Mouse (Mus musculus) neural tube, embryonic 10.5 days (tissue): ENCODE results near the gene Ptgds.
A peak's percentile ranks its signal among the peaks of the same experiment; 100 is the strongest.

ENCODE experiments used
- DNase-seq: peaks from one replicate; pipeline ENCODE4 v3.0.0-alpha.2; 2017; ENCODE audit warnings: low spot score; ENCODE audit errors: extremely low spot score

Ptgds gene

GRCm38 (mm10) chr2:25450853-25451647, 18.8 kb downstream of the Ptgds start:
- no peak for DNase-seq

DNA sequence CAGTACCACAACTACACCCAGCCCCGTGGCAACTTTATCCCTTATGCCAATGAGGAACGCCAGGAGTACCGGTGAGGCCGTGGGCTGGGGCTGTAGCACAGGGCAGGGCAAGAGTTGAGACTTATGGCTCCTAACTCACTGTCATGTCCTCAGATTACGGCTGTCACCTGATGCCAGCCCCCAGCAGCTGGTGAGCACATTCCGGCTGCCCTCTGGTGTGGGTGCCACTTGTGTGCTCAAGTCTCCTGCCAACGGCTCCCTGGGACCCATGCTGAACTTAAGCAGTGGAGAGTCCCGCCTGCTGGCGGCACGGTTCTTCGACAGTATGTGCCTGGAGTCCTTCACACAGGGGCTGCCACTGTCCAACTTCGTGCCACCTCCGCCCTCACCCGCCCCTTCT, 27.2 kb downstream of the Ptgds start:
- DNase-seq = no peak

DNA sequence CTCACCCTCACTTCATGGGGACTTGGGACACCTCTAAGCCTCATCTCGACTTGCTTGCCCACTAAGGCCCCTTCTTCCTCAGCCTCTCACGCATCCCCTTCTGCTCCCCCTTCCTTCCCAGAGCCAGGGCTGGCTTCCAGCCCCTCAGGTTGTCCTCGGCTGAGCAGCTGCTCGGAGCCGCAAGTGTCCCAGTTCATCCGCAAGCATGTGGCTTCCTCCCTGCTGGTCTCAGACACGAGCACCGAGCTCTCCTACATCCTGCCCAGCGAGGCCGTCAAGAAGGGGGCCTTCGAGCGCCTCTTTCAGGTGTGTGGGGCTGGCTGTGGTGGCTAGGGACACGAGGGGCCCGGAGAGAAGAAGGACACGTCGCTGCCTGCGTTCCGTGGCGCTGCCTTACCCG, 28.8 kb downstream of the Ptgds start:
- no peak for DNase-seq

GRCm38 (mm10) chr2:25436286-25436820, 33.5 kb downstream of the Ptgds start:
- DNase-seq = no peak

DNA sequence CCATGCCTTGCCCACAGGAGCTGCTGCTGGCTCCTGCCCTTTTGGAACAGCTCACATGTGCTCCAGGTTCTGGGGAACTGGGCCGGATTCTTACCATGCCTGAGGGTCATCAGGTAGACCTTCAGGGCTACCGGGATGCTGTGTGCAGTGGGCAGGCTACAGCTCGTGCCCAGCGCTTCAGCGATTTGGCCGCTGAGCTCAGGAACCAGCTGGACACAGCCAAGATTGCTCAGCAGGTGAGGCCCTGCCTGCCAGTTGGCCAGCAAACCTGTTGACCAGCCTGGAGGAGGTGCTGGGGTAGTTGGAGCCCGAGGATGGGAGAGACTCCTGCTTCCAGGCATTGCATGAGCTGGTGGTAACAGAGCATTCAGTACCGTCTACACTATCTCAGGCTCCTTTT, 35.6 kb downstream of the Ptgds start:
- no peak for DNase-seq

DNA sequence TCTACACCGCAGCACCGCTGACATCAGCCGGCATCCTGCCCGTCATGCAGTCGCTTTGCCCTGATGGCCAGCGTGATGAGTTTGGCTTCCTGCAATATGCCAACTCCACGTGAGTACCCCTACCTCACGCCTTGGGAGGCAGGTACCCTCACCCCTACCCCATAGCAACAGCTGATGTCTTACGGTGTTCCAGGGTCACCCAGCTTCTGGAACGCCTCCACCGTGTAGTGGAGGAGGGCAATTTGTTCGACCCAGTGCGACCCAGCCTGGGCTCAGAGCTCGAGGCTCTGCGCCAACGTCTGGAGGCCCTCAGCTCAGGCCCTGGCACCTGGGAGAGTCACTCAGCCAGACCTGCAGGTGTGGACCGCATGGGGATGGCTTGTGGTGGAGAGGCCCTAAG, 36.7 kb downstream of the Ptgds start:
- DNase-seq = no peak

DNA sequence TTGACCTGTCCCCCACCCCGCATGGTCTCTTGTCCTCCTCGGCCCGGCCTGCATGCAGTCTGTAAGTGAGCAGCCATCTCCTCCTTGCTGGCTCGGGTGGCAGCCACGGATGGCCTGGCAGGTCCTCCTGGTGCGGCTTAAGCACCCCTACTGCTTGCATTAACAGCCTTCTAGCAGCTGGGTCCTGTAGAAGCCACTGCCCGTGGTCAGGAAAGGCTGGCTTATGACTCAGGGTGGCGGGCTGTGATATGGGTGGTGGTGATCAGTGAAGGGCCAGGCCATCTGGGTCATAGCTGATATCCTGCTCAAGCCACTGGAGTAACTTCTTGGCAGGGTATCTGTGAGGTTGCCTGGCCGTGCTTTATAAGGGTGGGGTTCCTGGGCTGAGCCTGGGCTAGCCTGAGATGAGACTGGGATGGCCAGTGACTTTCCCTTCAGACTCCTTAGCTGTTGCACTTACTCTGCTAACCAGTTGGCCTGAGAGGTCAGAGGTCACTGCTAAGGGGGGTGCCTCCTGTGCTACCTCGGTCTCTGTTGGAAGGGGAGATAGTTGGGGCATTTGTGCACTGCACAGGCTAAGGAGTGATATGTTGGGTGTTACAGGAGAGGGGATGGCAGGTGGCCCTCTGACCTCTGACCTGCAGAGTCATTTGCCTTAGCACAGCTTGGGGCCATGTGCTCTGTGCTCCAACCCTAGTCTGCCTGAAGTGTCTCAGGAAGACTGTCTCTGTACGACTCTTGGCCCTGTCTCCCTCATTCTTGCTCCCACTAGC, 37.3 kb downstream of the Ptgds start:
- DNase-seq = no peak

DNA sequence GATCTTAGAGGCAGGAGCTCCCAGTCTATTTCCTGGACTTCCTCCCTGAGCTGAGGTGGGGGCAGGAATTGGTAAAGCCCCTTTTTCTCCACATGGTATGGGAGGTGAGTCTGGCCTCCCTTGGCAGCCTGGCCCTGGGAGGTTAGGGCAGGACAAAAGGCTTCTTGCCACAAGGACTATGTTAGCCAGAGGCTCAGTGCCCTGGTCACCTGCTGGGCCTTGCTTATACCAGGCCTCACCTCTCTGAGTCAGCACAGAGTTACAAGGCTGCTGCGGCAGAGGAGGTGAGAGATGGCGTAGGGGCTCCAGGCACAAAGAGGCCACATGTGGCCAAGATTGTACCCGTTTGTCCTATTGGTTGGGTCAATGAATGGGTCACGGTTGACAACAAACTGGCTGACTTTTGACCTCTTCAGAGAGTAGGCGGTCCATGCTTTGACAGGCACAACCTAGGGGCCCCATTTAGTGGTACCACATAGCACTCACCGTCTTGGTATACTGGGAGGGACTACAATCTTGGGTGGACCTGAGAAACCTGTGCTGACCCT, 38.5 kb downstream of the Ptgds start:
- DNase-seq = no peak

DNA sequence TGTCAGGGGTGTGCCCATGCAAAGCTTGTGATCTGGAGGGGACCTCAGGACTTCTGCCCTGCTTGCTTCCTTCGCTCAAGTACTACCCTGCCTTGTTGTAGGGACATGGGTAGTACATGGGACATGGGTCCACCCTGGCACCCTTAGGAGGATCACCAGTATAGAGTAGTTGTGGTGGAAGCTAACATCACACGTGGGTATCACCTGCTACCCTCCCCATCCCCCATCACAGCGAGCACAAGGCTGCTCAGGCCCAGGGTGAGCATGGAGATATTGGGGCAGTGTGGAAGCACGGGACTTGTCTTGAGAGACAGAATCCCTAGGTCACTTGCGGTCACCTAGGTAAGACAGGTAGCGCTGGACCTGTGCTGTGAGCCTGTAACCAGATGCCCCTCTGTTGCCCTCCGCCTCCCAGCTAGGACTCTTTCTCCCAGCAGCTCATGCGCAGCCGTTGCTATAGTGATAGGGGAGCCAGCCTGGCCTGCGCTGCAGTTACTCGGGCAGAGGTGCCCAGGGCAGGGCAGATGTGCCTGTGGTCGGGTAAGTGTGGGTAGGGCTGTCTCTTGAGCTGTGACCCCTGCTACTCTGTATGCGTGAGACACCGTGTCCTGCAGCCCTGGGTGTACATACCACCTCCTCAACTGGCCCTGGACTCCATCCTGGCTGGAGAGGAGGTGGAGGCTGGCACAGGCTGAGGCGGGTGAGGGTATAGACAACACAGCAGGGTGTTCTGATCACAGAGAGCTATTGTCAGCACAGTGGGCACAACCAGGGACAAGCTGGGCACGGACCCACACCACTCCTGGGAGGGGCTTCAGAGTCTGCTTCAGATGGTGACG, 39.2 kb downstream of the Ptgds start:
- DNase-seq = no peak

GRCm38 (mm10) chr2:25429435-25430180, 40.2 kb downstream of the Ptgds start:
- DNase-seq = no peak

DNA sequence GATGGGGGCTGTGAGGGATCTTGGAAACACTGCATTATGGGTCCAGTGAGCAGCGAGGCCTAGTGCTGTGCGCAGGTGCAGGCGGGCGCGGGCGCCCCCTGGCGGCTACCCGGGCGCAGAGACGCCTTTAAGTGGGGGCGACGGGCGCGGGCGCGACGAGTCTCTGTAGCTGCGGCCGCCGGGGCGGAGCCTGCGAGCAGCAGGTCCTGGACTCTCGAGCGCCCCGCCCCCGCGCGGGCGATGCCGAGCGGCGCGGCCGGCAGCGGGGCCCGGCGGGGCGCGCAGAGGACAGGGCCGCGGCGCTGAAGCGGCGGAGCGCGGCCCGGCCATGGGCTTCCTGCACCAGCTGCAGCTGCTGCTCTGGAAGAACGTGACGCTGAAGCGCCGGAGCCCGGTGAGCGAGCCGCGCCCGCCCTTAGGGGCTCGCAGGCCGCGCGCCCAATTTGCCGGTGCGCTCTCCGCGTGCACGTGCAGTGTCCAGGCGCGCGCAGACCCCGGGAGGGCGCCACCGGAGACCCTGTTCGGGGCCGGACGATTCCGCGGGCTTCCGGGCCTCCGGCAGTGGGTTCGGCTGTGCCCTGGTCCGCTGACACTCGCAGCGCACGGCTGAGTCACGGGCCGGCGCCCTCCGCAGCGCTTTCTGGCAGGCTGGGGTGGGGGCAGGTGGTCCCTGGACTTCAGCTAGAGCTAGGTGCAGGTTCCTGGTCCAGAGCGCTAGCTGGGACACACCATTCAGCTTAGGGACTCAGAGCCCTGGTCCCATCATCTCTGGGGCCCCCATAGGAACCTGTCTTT, 41.2 kb downstream of the Ptgds start, which contains the start of gene Abca2:
TSS of gene Abca2 (plus strand) at position 262 of the 795 bp plus-strand sequence.
- peak; percentile 93 for DNase-seq

DNA sequence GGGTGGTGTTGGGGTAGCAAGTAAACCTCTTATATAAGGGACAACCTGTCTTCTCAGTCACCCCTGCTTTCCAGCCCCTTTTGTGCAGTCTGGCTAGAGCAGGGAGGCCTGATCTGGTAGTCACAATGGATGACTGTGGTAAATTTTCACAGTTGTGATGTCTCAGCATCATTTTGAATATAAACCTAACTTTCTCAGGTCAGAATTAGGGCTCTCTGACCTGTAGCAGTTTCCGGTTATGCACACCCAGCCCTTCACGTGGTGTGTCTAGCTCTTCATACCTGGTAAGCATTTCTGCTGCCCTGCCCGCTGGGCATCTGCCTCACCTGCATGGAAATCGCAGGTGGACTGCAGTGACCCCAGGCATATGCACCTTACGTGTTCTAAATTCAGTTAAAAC, 42.6 kb downstream of the Ptgds start:
- DNase-seq = no peak

DNA sequence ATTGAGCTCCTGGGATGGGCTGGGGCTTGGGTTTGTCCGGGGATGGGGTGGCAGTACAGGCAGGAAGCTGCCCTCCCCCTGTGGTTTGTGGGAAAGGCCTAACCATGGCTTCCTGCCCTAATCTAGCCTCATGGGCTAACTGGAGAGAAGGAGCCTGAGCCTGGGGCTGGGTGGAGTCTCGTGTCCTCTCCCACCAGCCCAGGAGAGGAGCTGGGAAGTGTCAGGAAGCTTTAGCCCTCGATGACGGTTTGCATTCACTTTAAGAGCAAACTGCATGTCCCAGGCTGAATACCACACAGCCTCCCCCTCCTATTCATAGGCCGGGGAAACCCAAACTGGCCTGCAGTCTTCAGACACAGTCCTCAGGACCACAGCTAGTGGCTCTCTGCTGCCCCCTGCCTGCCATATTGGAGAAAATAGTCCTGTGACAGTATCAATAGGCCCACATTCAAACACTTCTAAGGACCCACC, 43.1 kb downstream of the Ptgds start:
- peak; percentile 77 for DNase-seq

GRCm38 (mm10) chr2:25425481-25425880, 44.4 kb downstream of the Ptgds start:
- DNase-seq = no peak

DNA sequence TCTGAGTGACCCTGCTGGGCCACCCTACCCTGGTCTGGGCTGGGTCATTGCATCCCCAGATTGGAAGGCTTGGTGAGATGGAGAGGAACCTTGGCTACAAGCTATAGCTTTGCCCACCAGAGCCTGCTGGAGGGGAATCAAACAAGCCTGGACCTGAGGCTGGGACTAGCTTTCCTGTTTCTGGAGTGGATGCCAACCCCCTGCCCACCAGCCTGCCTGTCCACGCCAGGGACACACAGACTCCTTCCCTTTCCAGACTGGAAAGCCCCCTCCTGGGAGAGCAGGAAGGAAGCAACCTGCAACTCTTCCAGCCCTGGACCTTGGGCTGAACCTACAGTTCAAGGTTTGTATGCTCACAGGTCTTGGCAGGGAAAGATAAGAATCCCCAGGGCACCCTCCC, 46.2 kb downstream of the Ptgds start:
- DNase-seq = no peak

DNA sequence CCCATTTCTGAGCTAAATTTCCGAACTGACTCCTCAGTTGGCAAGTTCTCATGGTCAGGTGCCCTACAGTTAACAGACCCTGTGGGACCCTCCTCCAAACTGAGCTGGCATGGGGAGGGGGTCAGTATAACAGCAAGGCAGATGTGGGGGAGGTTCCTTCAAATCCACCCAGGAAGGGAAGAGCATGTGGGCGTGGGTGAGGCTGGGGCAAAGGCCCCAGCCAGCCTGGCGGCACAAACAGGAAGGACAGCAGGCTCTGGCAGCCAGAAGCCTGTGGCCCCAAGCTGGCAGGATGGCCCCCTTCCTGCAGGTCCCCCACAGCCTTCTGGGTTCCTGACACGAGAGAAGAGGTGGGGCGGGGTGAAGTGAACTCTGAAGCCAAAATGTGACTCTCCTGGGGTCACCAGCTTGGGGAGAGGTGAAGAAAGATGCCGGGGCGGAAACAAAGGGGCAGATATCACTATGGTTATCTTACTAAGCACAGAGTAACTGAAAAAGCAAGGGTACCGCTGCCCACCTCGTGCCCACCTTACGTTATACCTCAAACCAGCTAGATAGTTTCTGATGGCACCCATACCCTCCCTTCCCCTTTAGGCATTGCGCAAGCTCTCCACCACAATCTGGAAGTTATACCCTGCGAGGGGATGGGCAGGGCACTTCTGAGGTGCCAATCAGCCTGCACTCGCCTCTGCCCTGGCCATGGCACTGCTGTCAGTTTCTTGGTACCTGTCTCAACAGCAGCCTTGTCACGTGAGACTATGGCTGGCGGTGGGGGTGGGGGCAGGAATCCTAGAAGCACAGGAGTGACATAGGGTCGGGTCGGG, 47.0 kb downstream of the Ptgds start, which contains the start of gene Fut7:
TSS of gene Fut7 (plus strand) at position 681 of the 824 bp plus-strand sequence.
- DNase-seq = no peak

DNA sequence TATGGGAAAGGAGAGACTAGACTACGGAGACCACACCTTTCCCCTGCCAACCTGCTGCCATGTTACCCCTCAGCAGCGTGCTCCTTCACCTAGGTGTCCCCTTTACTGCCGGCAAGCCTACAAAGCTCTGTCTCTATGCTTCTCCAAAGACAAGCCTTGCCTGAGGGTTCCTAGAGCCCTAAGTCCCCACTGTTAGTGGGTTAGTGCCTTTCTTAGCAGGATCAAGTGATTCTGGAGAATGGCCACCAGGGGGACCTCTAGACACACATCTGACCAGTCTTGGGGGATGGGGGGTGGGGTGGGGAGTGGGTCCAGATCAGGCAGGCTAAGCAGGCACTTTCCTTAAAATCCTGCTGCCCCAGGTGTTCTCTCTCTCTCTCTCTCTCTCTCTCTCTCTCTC, 48.0 kb downstream of the Ptgds start:
- DNase-seq = peak; percentile 46

DNA sequence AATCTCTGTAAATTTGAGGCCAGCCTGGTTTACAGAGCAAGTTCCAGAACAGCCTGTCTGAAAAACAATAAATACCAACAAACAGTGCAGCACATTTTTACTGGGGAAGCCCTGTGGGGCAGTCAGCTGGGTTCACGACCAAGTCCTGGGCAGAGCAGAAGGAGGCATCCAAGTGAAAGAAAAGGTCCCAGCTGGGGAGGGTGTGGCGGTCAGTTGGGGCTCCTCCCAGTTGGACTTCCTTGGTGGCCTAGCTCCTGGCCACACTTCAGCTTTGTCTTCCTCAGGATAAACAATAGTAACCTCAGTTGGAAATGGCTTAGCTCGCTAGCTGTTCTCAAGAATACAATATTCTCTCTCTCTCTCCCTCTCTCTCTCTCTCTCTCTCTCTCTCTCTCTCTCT, 52.4 kb downstream of the Ptgds start:
- no peak for DNase-seq
